Mouse (Mus musculus) monocyte, adult 59 days (primary cell): ENCODE results near the gene Pthlh. TPM values are rescaled to one million over a fixed set of nuclear protein-coding genes. Genes with fewer than 3 reads are reported as not detected.

Source experiments
- total RNA-seq, 2 experiments: library from RNA; stranded (reverse); gene quantifications; one replicate each; pipeline ENCODE4 v1.2.4; 2023

The Pthlh gene
- total RNA-seq, result not detected

GRCm38 (mm10) chr6:147263587-147264565, at the start of gene Pthlh:
TSS of gene Pthlh (minus strand) at chr6:147264183.

Other genes with a start within 250 kb of the Pthlh start
- gene Rep15, start 231.6 kb downstream of the Pthlh start, total RNA-seq, result under 1 TPM in 1 of 2 experiments, not detected in 1; 0.47 TPM
- gene Mrps35, start 221.4 kb downstream of the Pthlh start, total RNA-seq, result 10 to 100 TPM; 24.5 to 36.7 TPM
- not detected for gene Mansc4, start 177.2 kb downstream of the Pthlh start, total RNA-seq
- 1 to 10 TPM; 3.8 to 4.9 TPM for gene Klhl42, start 172.8 kb downstream of the Pthlh start, total RNA-seq
- gene Ccdc91, start 211.6 kb upstream of the Pthlh start, total RNA-seq, result 10 to 100 TPM; 11.9 to 16.5 TPM